Mouse (Mus musculus) midbrain, postnatal 0 days (tissue): ENCODE measurements around the gene Mapk8ip3. TPM values are rescaled to one million over a fixed set of nuclear protein-coding genes. Genes with fewer than 3 reads are reported as not detected.

Experiments
- ATAC-seq: fragments of 200-750 bp; cut with Nextera tagmentation; 2 replicates; pipeline ENCODE4 v1.8.0; 2017; ENCODE audit warnings: moderate number of reproducible peaks, mild to moderate bottlenecking, moderate TSS enrichment, moderate library complexity; ENCODE audit not compliant: low FRiP score
- DNase-seq: peaks from one replicate; pipeline ENCODE4 v3.0.0-alpha.2; 2015; ENCODE audit warnings: low spot score
- H3K27ac ChIP-seq: fragments of 300-500 bp; sonication (generic); 2 replicates; pipeline ENCODE4 v1.5.1; 2014; ENCODE audit warnings: low read depth, mild to moderate bottlenecking, low read length, mixed read lengths
- H3K27me3 ChIP-seq: fragments of 300-500 bp; sonication (generic); 2 replicates; pipeline ENCODE4 v1.6.1; 2014; ENCODE audit warnings: low read length, control low read depth, mixed read lengths; ENCODE audit not compliant: insufficient read depth
- H3K36me3 ChIP-seq: fragments of 300-500 bp; sonication (generic); 2 replicates; pipeline ENCODE4 v1.6.1; 2014; ENCODE audit warnings: low read length, control low read depth, mixed read lengths; ENCODE audit not compliant: insufficient read depth
- H3K4me1 ChIP-seq: fragments of 300-500 bp; sonication (generic); 2 replicates; pipeline ENCODE4 v1.6.1; 2014; ENCODE audit warnings: mild to moderate bottlenecking, control low read depth, antibody characterized with exemption, low read length, mixed read lengths; ENCODE audit not compliant: insufficient read depth
- H3K4me2 ChIP-seq: fragments of 300-500 bp; sonication (generic); 2 replicates; pipeline ENCODE4 v1.6.1; 2014; ENCODE audit warnings: low read depth, mild to moderate bottlenecking, low read length, mixed read lengths; ENCODE audit not compliant: poor library complexity, severe bottlenecking
- H3K4me3 ChIP-seq: fragments of 300-500 bp; sonication (generic); 2 replicates; pipeline ENCODE4 v1.5.1; 2014; ENCODE audit warnings: low read depth, mild to moderate bottlenecking, low read length, moderate library complexity
- H3K9ac ChIP-seq: fragments of 300-500 bp; sonication (generic); replicated peaks from 2 replicates; pipeline ENCODE4 v1.6.1; 2014; ENCODE audit warnings: mild to moderate bottlenecking, low read length, moderate library complexity, mixed read lengths; ENCODE audit not compliant: poor library complexity, severe bottlenecking
- H3K9me3 ChIP-seq: fragments of 300-500 bp; sonication (generic); 2 replicates; pipeline ENCODE4 v1.6.1; 2016; ENCODE audit warnings: low read length, control low read depth
- CTCF ChIP-seq: IDR thresholded peaks from 2 replicates; pipeline ENCODE4 v1.5.1; 2016; ENCODE audit warnings: antibody characterized with exemption, mild to moderate bottlenecking
- WGBS: fragments of 180-500 bp; shearing (Covaris S2); extraction: QIAGEN DNeasy Blood & Tissue Kit; methylation state at CpG from one replicate; pipeline ENCODE4 v1.1.7; 2014; 5-methylcytosine and 5-hydroxymethylcytosine counted together
- polyA plus RNA-seq: library from polyadenylated mRNA; unstranded; fragments of >200 nt; fragmentation: Nextera tagmentation; extraction: Ambion mirVana; gene quantifications from 2 replicates; pipeline ENCODE4 v1.2.1, GENCODE M21; 2015
- total RNA-seq: library from RNA; depleted of rRNA; stranded (reverse); fragments of >200 nt; gene quantifications from 2 replicates; pipeline ENCODE4 v1.2.3, GENCODE M21; 2014

Mapk8ip3 gene
- total and polyA plus RNA-seq, 2 experiments from 2014 or later: 72.5 to 168 TPM

GRCm38 (mm10) chr17:24935666-24936065 is 1.1 kb downstream of the Mapk8ip3 start:
- Histone ChIP-seq H3K4me1 (peaks cover 16% of the 10 kb centered on the region), H3K9me3 (no peaks in the 10 kb centered on the region), H3K27ac (no peak overlapping the region), H3K36me3 (0 out of 2 replicates have a peak, but pooled peaks cover 2% of the 10 kb centered on the region), H3K4me3 (peak overlapping the region; percentile 93), H3K9ac (peak overlapping the region; percentile 92), H3K4me2 (peak overlapping the region; percentile 79), H3K27me3 (no peaks in the 10 kb centered on the region)
- ATAC-seq: no peak
- no peak for DNase-seq
- no peak for TF ChIP-seq CTCF

- Histone ChIP-seq H3K9ac (peak overlapping the region; percentile 92; the same call in 1 of the 2 replicates), H3K4me1 (peaks cover 16% of the 10 kb centered on the region), H3K36me3 (0 out of 2 replicates have a peak, but pooled peaks cover 2% of the 10 kb centered on the region), H3K4me2 (peak overlapping the region; percentile 79), H3K27ac (no peak overlapping the region), H3K27me3 (no peaks in the 10 kb centered on the region), H3K9me3 (no peaks in the 10 kb centered on the region), H3K4me3 (peak overlapping the region; percentile 93)
- WGBS: 90% methylated on average over 4 of the region's 4 CpGs
- no peak for TF ChIP-seq CTCF
- DNase-seq (no peak), ATAC-seq (no peak)
These were observed 1.9 kb downstream of the Mapk8ip3 start for GRCm38 (mm10) chr17:24934926-24935325.

- ATAC-seq: no peak
- WGBS: 73% methylated on average over 4 of the region's 4 CpGs
These were observed 3.6 kb downstream of the Mapk8ip3 start for GRCm38 (mm10) chr17:24933163-24933562.

GRCm38 (mm10) chr17:24932431-24932830 is 4.3 kb downstream of the Mapk8ip3 start:
- 94% methylated on average over 4 of the region's 4 CpGs for WGBS
- H3K4me3 ChIP-seq: no peak overlapping the region
- no peaks in the 10 kb centered on the region for H3K9me3 ChIP-seq
- no peak overlapping the region for H3K27ac ChIP-seq
- H3K4me2 ChIP-seq: no peak overlapping the region
- H3K36me3 ChIP-seq: peaks cover 4% of the 10 kb centered on the region; the same call in 1 of the 2 replicates
- TF ChIP-seq CTCF: no peak
- H3K9ac ChIP-seq: no peak overlapping the region
- DNase-seq (no peak), ATAC-seq (no peak)
- no peaks in the 10 kb centered on the region for H3K27me3 ChIP-seq
- peaks cover 16% of the 10 kb centered on the region for H3K4me1 ChIP-seq

More at GRCm38 (mm10) chr17:24933163-24933562, 3.6 kb downstream of the Mapk8ip3 start:
- Histone ChIP-seq H3K9ac (no peak overlapping the region), H3K9me3 (no peaks in the 10 kb centered on the region), H3K4me1 (peaks cover 16% of the 10 kb centered on the region), H3K36me3 (0 out of 2 replicates have a peak, but pooled peaks cover 2% of the 10 kb centered on the region), H3K4me2 (no peak overlapping the region), H3K27ac (no peak overlapping the region), H3K4me3 (no peak overlapping the region), H3K27me3 (no peaks in the 10 kb centered on the region)
- DNase-seq: no peak
- no peak for TF ChIP-seq CTCF

- Histone ChIP-seq H3K9ac (no peak overlapping the region), H3K27me3 (no peaks in the 10 kb centered on the region), H3K4me1 (0 out of 2 replicates have a peak, but pooled peaks cover 4% of the 10 kb centered on the region), H3K27ac (no peak overlapping the region), H3K4me2 (no peak overlapping the region), H3K36me3 (peaks cover 17% of the 10 kb centered on the region), H3K4me3 (no peak overlapping the region), H3K9me3 (no peaks in the 10 kb centered on the region)
- no peak for ATAC-seq
- no peak for TF ChIP-seq CTCF
- WGBS: 78% methylated on average over 1 of the region's 1 CpGs
- DNase-seq: no peak
These were observed 7.3 kb downstream of the Mapk8ip3 start for GRCm38 (mm10) chr17:24929506-24929905.

- Histone ChIP-seq H3K36me3 (peaks cover 62% of the 10 kb centered on the region), H3K4me3 (no peak overlapping the region), H3K9me3 (no peaks in the 10 kb centered on the region), H3K27ac (no peak overlapping the region), H3K9ac (no peak overlapping the region), H3K4me1 (no peaks in the 10 kb centered on the region), H3K27me3 (no peaks in the 10 kb centered on the region), H3K4me2 (no peak overlapping the region)
- TF ChIP-seq CTCF: no peak
- ATAC-seq (no peak), DNase-seq (no peak)
- WGBS: 100% methylated on average over 1 of the region's 1 CpGs
These were observed 13.5 kb downstream of the Mapk8ip3 start for GRCm38 (mm10) chr17:24923246-24923645.
